Mouse (Mus musculus): ENCODE measurements around the gene Srebf1.

- TF ChIP-seq POLR2A (IDR thresholded peaks at IDR 0.05; ENCODE audit: extremely low read depth, insufficient read depth, low read length) (no peak), CTCF (IDR thresholded peaks at IDR 0.05; ENCODE audit: extremely low read depth, insufficient read depth, low read length) (no peak)
Observed at GRCm38 (mm10) chr11:60206207-60206606, 16.2 kb downstream of the Srebf1 start.

Data from cortical plate, adult 2 months (tissue).